Mouse (Mus musculus) CH12.LX (cell line): ENCODE data around the gene Bpifc. TPM values are rescaled to one million over a fixed set of nuclear protein-coding genes. Genes with fewer than 3 reads are reported as not detected.

Experiments used
- DNase-seq: peaks from one replicate; pipeline ENCODE4 v3.0.0-alpha.2; 2013; ENCODE audit errors: extremely low read depth
- H3K27ac ChIP-seq: 2 replicates; pipeline ENCODE4 v1.5.1; 2012; ENCODE audit warnings: low read depth, mild to moderate bottlenecking, control low read depth, moderate library complexity; ENCODE audit not compliant: insufficient read depth
- H3K27me3 ChIP-seq: replicated peaks from 2 replicates; pipeline ENCODE3; 2012; ENCODE audit warnings: inconsistent platforms
- H3K36me3 ChIP-seq, 2 experiments: replicated peaks in 1 of 2; 2 replicates each; pipeline versions ENCODE3 to v1.6.1; 2012; ENCODE audit warnings: inconsistent platforms in 1 of 2, low read length in 1 of 2, mild to moderate bottlenecking in 1 of 2, mixed read lengths in 1 of 2, moderate library complexity in 1 of 2; ENCODE audit not compliant: control insufficient read depth in 1 of 2, insufficient read depth in 1 of 2
- H3K4me1 ChIP-seq, 2 experiments: 2 replicates each; pipeline ENCODE4 v1.6.1; 2012; ENCODE audit warnings: inconsistent platforms in 1 of 2, moderate library complexity in 1 of 2; ENCODE audit not compliant: insufficient read depth in 2 of 2, control insufficient read depth in 1 of 2
- H3K4me2 ChIP-seq: 2 replicates; pipeline ENCODE4 v1.6.1; 2012; ENCODE audit warnings: low read depth, mild to moderate bottlenecking, control low read depth; ENCODE audit not compliant: poor library complexity, insufficient read depth, severe bottlenecking
- H3K4me3 ChIP-seq, 3 experiments: fragments of 150-350 bp in 1 of 3; sonication (generic) in 1 of 3; replicated peaks in 1 of 3; 2 replicates each; pipeline versions ENCODE3 to v1.5.1; 2011 to 2012; ENCODE audit warnings: low read depth in 2 of 3, low read length in 2 of 3, mild to moderate bottlenecking in 2 of 3, moderate library complexity in 2 of 3, control low read depth in 1 of 3, improper control_type of control experiment in 1 of 3, inconsistent platforms in 1 of 3, mixed read lengths in 1 of 3; ENCODE audit not compliant: poor library complexity in 1 of 3
- H3K79me2 ChIP-seq: replicated peaks from 2 replicates; pipeline ENCODE4 v1.6.1; 2012; ENCODE audit warnings: mild to moderate bottlenecking, moderate library complexity; ENCODE audit not compliant: control insufficient read depth, poor library complexity, insufficient read depth, severe bottlenecking; ENCODE audit errors: extremely low read depth
- H3K9ac ChIP-seq: 2 replicates; pipeline ENCODE4 v1.6.1; 2012; ENCODE audit warnings: low read depth, mild to moderate bottlenecking, control low read depth, moderate library complexity; ENCODE audit not compliant: insufficient read depth
- H3K9me3 ChIP-seq: replicated peaks from 2 replicates; pipeline ENCODE3; 2012; ENCODE audit warnings: low read length, inconsistent platforms, mixed read lengths
- BHLHE40 ChIP-seq: IDR thresholded peaks from 2 replicates; pipeline ENCODE4 v1.6.1; 2011; ENCODE audit warnings: mild to moderate bottlenecking, low read depth, low read length, improper control_type of control experiment
- CHD1 ChIP-seq: IDR thresholded peaks from 2 replicates; pipeline ENCODE4 v1.6.1; 2012; ENCODE audit warnings: low read depth, low read length, improper control_type of control experiment, inconsistent platforms
- CTCF ChIP-seq, 2 experiments: IDR thresholded peaks in 1 of 2; conservative IDR thresholded peaks in 1 of 2; 2 replicates each; pipeline ENCODE4 v1.5.1; 2011 to 2012; ENCODE audit warnings: low read depth in 2 of 2, low read length in 2 of 2, improper control_type of control experiment in 1 of 2, inconsistent platforms in 1 of 2, mild to moderate bottlenecking in 1 of 2, moderate library complexity in 1 of 2
- ELF1 ChIP-seq: IDR thresholded peaks from 2 replicates; pipeline ENCODE4 v1.6.1; 2014; ENCODE audit warnings: low read depth, mild to moderate bottlenecking, inconsistent platforms, low read length, improper control_type of control experiment
- ETS1 ChIP-seq: conservative IDR thresholded peaks from 2 replicates; pipeline ENCODE4 v1.6.1; 2012; ENCODE audit warnings: low read depth, mild to moderate bottlenecking, inconsistent platforms, low read length, improper control_type of control experiment, moderate library complexity
- HCFC1 ChIP-seq: IDR thresholded peaks from 2 replicates; pipeline ENCODE4 v1.6.1; 2012; ENCODE audit warnings: low read depth, mild to moderate bottlenecking, inconsistent platforms, low read length, improper control_type of control experiment
- JUN ChIP-seq: IDR thresholded peaks from 2 replicates; pipeline ENCODE4 v1.6.1; 2011; ENCODE audit warnings: low read depth, mild to moderate bottlenecking, low read length, improper control_type of control experiment, moderate library complexity; ENCODE audit not compliant: insufficient read depth
- MAFK ChIP-seq: IDR thresholded peaks from 2 replicates; pipeline ENCODE4 v1.6.1; 2011; ENCODE audit warnings: low read length, improper control_type of control experiment; ENCODE audit not compliant: insufficient replicate concordance
- MAX ChIP-seq: IDR thresholded peaks from 2 replicates; pipeline ENCODE4 v1.6.1; 2011; ENCODE audit warnings: low read length, improper control_type of control experiment
- MAZ ChIP-seq: IDR thresholded peaks from 2 replicates; pipeline ENCODE4 v1.6.1; 2012; ENCODE audit warnings: low read depth, mild to moderate bottlenecking, inconsistent platforms, low read length, improper control_type of control experiment, moderate library complexity
- MEF2A ChIP-seq: IDR thresholded peaks from 2 replicates; pipeline ENCODE4 v1.6.1; 2014; ENCODE audit warnings: low read depth, mild to moderate bottlenecking, inconsistent platforms, low read length, improper control_type of control experiment, borderline replicate concordance
- MXI1 ChIP-seq: IDR thresholded peaks from 2 replicates; pipeline ENCODE4 v1.6.1; 2011; ENCODE audit warnings: mild to moderate bottlenecking, low read depth, low read length, improper control_type of control experiment
- MYC ChIP-seq: IDR thresholded peaks from 2 replicates; pipeline ENCODE4 v1.6.1; 2011; ENCODE audit warnings: low read depth, mild to moderate bottlenecking, improper control_type of control experiment, low read length
- NELFE ChIP-seq: IDR thresholded peaks from 2 replicates; pipeline ENCODE4 v1.6.1; 2011; ENCODE audit warnings: low read depth, low read length, improper control_type of control experiment
- NRF1 ChIP-seq: IDR thresholded peaks from 2 replicates; pipeline ENCODE4 v1.6.1; 2014; ENCODE audit warnings: low read depth, mild to moderate bottlenecking, inconsistent platforms, low read length, improper control_type of control experiment, moderate library complexity
- PAX5 ChIP-seq: IDR thresholded peaks from 2 replicates; pipeline ENCODE4 v1.6.1; 2012; ENCODE audit warnings: low read length, inconsistent platforms, mixed read lengths
- POLR2A ChIP-seq: IDR thresholded peaks from 2 replicates; pipeline ENCODE4 v1.6.1; 2011; ENCODE audit warnings: low read depth, mild to moderate bottlenecking, improper control_type of control experiment, low read length
- POLR2AphosphoS2 ChIP-seq: IDR thresholded peaks from 2 replicates; pipeline ENCODE4 v1.6.1; 2011; ENCODE audit warnings: low read depth, low read length, improper control_type of control experiment
- RAD21 ChIP-seq: IDR thresholded peaks from 2 replicates; pipeline ENCODE4 v1.6.1; 2011; ENCODE audit warnings: low read depth, mild to moderate bottlenecking, low read length, improper control_type of control experiment, moderate library complexity
- SIN3A ChIP-seq: IDR thresholded peaks from 2 replicates; pipeline ENCODE4 v1.6.1; 2012; ENCODE audit warnings: low read length, improper control_type of control experiment, inconsistent platforms
- SMC3 ChIP-seq: IDR thresholded peaks from 2 replicates; pipeline ENCODE4 v1.6.1; 2011; ENCODE audit warnings: low read depth, low read length, improper control_type of control experiment
- TBP ChIP-seq: conservative IDR thresholded peaks from 2 replicates; pipeline ENCODE4 v1.6.1; 2011; ENCODE audit warnings: low read depth, low read length, improper control_type of control experiment
- TCF12 ChIP-seq: IDR thresholded peaks from 2 replicates; pipeline ENCODE4 v1.6.1; 2014; ENCODE audit warnings: low read depth, mild to moderate bottlenecking, inconsistent platforms, low read length, improper control_type of control experiment
- ZC3H11A ChIP-seq: IDR thresholded peaks from 2 replicates; pipeline ENCODE4 v1.6.1; 2012; ENCODE audit warnings: low read depth, mild to moderate bottlenecking, inconsistent platforms, low read length, improper control_type of control experiment
- ZKSCAN1 ChIP-seq: IDR thresholded peaks from 2 replicates; pipeline ENCODE4 v1.6.1; 2012; ENCODE audit warnings: low read depth, inconsistent platforms, low read length, improper control_type of control experiment, borderline replicate concordance
- ZNF384 ChIP-seq: IDR thresholded peaks from 2 replicates; pipeline ENCODE4 v1.6.1; 2012; ENCODE audit warnings: low read depth, low read length, improper control_type of control experiment, inconsistent platforms
- dilution Hi-C: fragments of 300-500 bp; cut with MboI; formaldehyde crosslinking; loops from 2 replicates; pipeline ENCODE4 v1.14.3; 2020; ENCODE audit warnings: low sequenced_read_pairs; ENCODE audit not compliant: extremely low pct_unique_long_range_greater_than_20kb, extremely low pct_ligation_motif_present
- in situ Hi-C: fragments of 300-500 bp; cut with MboI; formaldehyde crosslinking; loops from 3 replicates; pipeline ENCODE4 v1.14.3; 2019; ENCODE audit warnings: low sequenced_read_pairs, low pct_ligation_motif_present, low pct_unique_long_range_greater_than_20kb, mixed read lengths
- polyA plus RNA-seq: library from polyadenylated mRNA; unstranded; fragments of >175 nt; gene quantifications from 2 replicates; pipeline ENCODE4 v1.2.1, GENCODE M21; 2012; ENCODE audit warnings: low read depth; ENCODE audit not compliant: insufficient read length
- total RNA-seq, 2 experiments: library from RNA; depleted of rRNA; stranded (reverse); fragments of 300-350 nt in 1 of 2; fragments of >200 nt in 1 of 2; gene quantifications; 2 replicates each; pipeline ENCODE4 v1.2.3; 2012 to 2014

The Bpifc gene
- total and polyA plus RNA-seq, 3 experiments = not detected

- DNase-seq = no peak
- TF ChIP-seq TCF12 (no peak), MYC (no peak), ZKSCAN1 (no peak), ETS1 (no peak), CHD1 (no peak), HCFC1 (no peak), TBP (no peak), JUN (no peak), MEF2A (no peak), MAX (no peak), ZNF384 (no peak), CTCF (conservative IDR thresholded peaks at IDR 0.05 in 1 of 2, IDR thresholded peaks at IDR 0.05 in 1 of 2; ENCODE audit: low read depth in 2 of 2, low read length in 2 of 2) (no peak), ELF1 (no peak), RAD21 (no peak), MAZ (no peak), BHLHE40 (no peak), NELFE (no peak), SMC3 (no peak)
- H3K4me3 ChIP-seq = no peak overlapping the region
- H3K4me1 ChIP-seq = no peaks in the 10 kb centered on the region
- no peaks in the 10 kb centered on the region for H3K27me3 ChIP-seq
- no peak overlapping the region for H3K27ac ChIP-seq
- in situ Hi-C loops = loop anchor here (5.0 to 10.0 kb wide), 3 partner anchors 86 to 402 kb away; no protein-coding TSS in a partner anchor
- dilution Hi-C loops = no loop called here
- H3K79me2 ChIP-seq = no peaks in the 10 kb centered on the region
- no peaks in the 10 kb centered on the region for H3K9me3 ChIP-seq
- peaks cover under 1 to 85% of the 10 kb centered on the region in 2 experiments for H3K36me3 ChIP-seq
- no peak overlapping the region for H3K4me2 ChIP-seq
- no peak overlapping the region for H3K9ac ChIP-seq
These were observed 41.3 kb upstream of the Bpifc start for GRCm38 (mm10) chr10:86052818-86053522.

GRCm38 (mm10) chr10:86050522-86050921 lies 38.8 kb upstream of the Bpifc start:
- H3K27ac ChIP-seq = no peak overlapping the region
- no peak for DNase-seq
- H3K9me3 ChIP-seq = no peaks in the 10 kb centered on the region
- H3K79me2 ChIP-seq = no peaks in the 10 kb centered on the region
- in situ Hi-C loops (loop anchor here (5.0 to 10.0 kb wide), 3 partner anchors 83 to 404 kb away; no protein-coding TSS in a partner anchor), dilution Hi-C loops (no loop called here)
- H3K27me3 ChIP-seq = no peaks in the 10 kb centered on the region
- H3K4me3 ChIP-seq = no peak overlapping the region
- peaks cover 11 to 90% of the 10 kb centered on the region in 2 experiments for H3K36me3 ChIP-seq
- H3K4me2 ChIP-seq = no peak overlapping the region
- H3K9ac ChIP-seq = no peak overlapping the region
- TF ChIP-seq PAX5 (no peak), JUN (no peak), ZNF384 (no peak), ZC3H11A (no peak), HCFC1 (no peak), MAX (no peak), ETS1 (no peak), SIN3A (no peak), MAFK (no peak), CTCF (conservative IDR thresholded peaks at IDR 0.05 in 1 of 2, IDR thresholded peaks at IDR 0.05 in 1 of 2; ENCODE audit: low read depth in 2 of 2, low read length in 2 of 2) (no peak), NRF1 (no peak), MXI1 (no peak), ZKSCAN1 (no peak), POLR2A (no peak), POLR2AphosphoS2 (no peak)
- TF ChIP-seq, all 38 proteins: peak for 0
- no peaks in the 10 kb centered on the region for H3K4me1 ChIP-seq
